Mouse (Mus musculus) G1E (cell line): ENCODE measurements around the gene Lmo1. TPM values are rescaled to one million over a fixed set of nuclear protein-coding genes. Genes with fewer than 3 reads are reported as not detected.
"Not testable (repeated sequence)": the region's sequence is repeated elsewhere in the genome, so short reads cannot be mapped to it uniquely, and the experiment has no call there.

Experiments
- ATAC-seq: 2 replicates; pipeline ENCODE4 v1.8.0; 2016; ENCODE audit warnings: mild to moderate bottlenecking; ENCODE audit not compliant: insufficient number of reproducible peaks, poor library complexity, low FRiP score, severe bottlenecking; ENCODE audit errors: extremely low read depth
- DNase-seq: peaks from one replicate; pipeline ENCODE4 v3.0.0; 2012; ENCODE audit warnings: low spot score
- H3K27me3 ChIP-seq: 2 replicates; pipeline ENCODE4 v1.6.1; 2012; ENCODE audit warnings: mild to moderate bottlenecking, low read length, inconsistent platforms; ENCODE audit not compliant: insufficient read depth
- H3K36me3 ChIP-seq: replicated peaks from 2 replicates; pipeline ENCODE3; 2012; ENCODE audit warnings: mild to moderate bottlenecking, inconsistent platforms
- H3K4me1 ChIP-seq: 2 replicates; pipeline ENCODE4 v1.6.1; 2012; ENCODE audit warnings: low read depth, low read length, inconsistent platforms, mixed read lengths; ENCODE audit not compliant: insufficient read depth
- H3K4me3 ChIP-seq: 2 replicates; pipeline ENCODE4 v1.5.1; 2012; ENCODE audit warnings: low read depth, mild to moderate bottlenecking, inconsistent platforms, low read length, moderate library complexity, mixed read lengths
- H3K9me3 ChIP-seq: replicated peaks from 2 replicates; pipeline ENCODE4 v1.6.1; 2012; ENCODE audit warnings: inconsistent platforms
- POLR2AphosphoS5 ChIP-seq: IDR thresholded peaks from 2 replicates; pipeline ENCODE4 v1.6.1; 2012; ENCODE audit warnings: low read depth, low read length, inconsistent platforms; ENCODE audit not compliant: insufficient replicate concordance
- polyA plus RNA-seq: library from polyadenylated mRNA; stranded (reverse); fragments of >175 nt; gene quantifications from 2 replicates; pipeline ENCODE4 v1.2.3, GENCODE M21; 2012
- total RNA-seq, 2 experiments: library from RNA; stranded (forward) in 1 of 2; stranded (reverse) in 1 of 2; fragments of 200-1000 nt in 1 of 2; fragments of >200 nt in 1 of 2; fragmentation: Nextera tagmentation in 1 of 2; gene quantifications; 2 replicates each; pipeline ENCODE4 v1.2.3; 2014 to 2017

The Lmo1 gene
- total and polyA plus RNA-seq, 3 experiments = not detected

DNA sequence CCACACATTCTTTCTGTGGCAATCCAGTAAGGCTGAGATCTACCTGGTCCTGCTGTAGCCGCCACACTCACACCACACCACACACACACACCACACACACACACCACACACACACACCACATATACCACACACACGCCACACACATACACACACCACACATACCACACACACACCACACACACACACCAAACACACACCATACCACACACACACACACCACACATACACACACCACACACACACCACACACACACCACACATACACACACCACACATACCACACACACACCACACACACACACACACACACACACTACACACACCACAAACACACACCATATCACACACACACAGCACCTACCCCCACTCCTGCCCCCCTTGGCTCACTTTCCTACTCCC lies 83.7 kb downstream of the Lmo1 start:
- H3K9me3 ChIP-seq, H3K4me1 ChIP-seq, DNase-seq, H3K36me3 ChIP-seq, H3K4me3 ChIP-seq, ATAC-seq: not testable (repeated sequence)
- peaks cover 20% of the 10 kb centered on the region for H3K27me3 ChIP-seq
- peak; percentile 62; the same call in 1 of the 2 replicates for TF ChIP-seq POLR2AphosphoS5

Other genes starting within 250 kb of the Lmo1 start
- 4.7 and 5.3 TPM in 2 replicates for gene Nlrp10, start 245.0 kb downstream of the Lmo1 start, total RNA-seq (2014; fragmentation: Nextera tagmentation)
- 6.0 and 8.2 TPM in 2 replicates for gene Nlrp10, start 245.0 kb downstream of the Lmo1 start, total RNA-seq (2017)
- 0.31 and 0.52 TPM in 2 replicates for gene Nlrp10, start 245.0 kb downstream of the Lmo1 start, polyA plus RNA-seq
- 206 and 223 TPM in 2 replicates for gene Eif3f, start 240.8 kb downstream of the Lmo1 start, total RNA-seq (2014; fragmentation: Nextera tagmentation)
- 111 and 137 TPM in 2 replicates for gene Eif3f, start 240.8 kb downstream of the Lmo1 start, total RNA-seq (2017)
- 677 and 1,007 TPM in 2 replicates for gene Eif3f, start 240.8 kb downstream of the Lmo1 start, polyA plus RNA-seq
- 0.75 TPM in 1 of 2 replicates, not detected in the other for gene Tub, start 224.9 kb downstream of the Lmo1 start, total RNA-seq (2014; fragmentation: Nextera tagmentation)
- gene Tub, start 224.9 kb downstream of the Lmo1 start, total RNA-seq (2017) = 0.06 and 0.16 TPM in 2 replicates
- not detected in 2 replicates for gene Tub, start 224.9 kb downstream of the Lmo1 start, polyA plus RNA-seq
- 0.68 TPM in 1 of 2 replicates, not detected in the other for gene Ric3, start 91.9 kb downstream of the Lmo1 start, total RNA-seq (2014; fragmentation: Nextera tagmentation)
- 0.06 and 0.27 TPM in 2 replicates for gene Ric3, start 91.9 kb downstream of the Lmo1 start, total RNA-seq (2017)
- gene Ric3, start 91.9 kb downstream of the Lmo1 start, polyA plus RNA-seq = not detected in 2 replicates